Mouse (Mus musculus): ENCODE measurements at regions not wholly inside any gene's neighbourhood (a gene's known extent, or its start where the extent isn't known, plus 50 kb on each side); places are given as distances from the start of the nearest gene placed in this dataset.

DNA sequence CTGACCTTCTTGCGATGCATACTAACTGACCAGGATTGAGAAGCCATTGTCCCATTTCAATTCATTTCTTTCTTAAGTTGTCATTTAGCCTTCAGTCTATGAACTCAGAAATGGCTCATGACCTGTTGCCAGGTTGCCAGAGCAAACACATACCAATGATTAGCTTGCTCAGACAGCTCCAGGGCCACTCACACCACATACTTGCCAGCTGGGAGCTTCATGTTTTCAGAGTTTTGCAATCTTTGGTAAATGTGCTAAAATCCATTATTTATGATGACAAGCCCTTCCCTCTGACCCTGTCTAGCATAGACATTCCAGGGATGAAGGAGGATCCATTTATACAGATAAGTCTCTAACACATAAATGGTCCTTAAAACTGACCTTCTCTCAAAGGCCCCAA lies 121.6 kb upstream of the Bmp4 start:
- TF ChIP-seq CTCF (IDR thresholded peaks at IDR 0.05; ENCODE audit: extremely low read depth, insufficient read depth, low read length) (no peak), POLR2A (IDR thresholded peaks at IDR 0.05; ENCODE audit: extremely low read depth, insufficient read depth, low read length) (no peak)
